Mouse (Mus musculus) embryonic fibroblast, embryonic 13.5 days (primary cell): ENCODE results near the gene Ypel5. TPM values are rescaled to one million over a fixed set of nuclear protein-coding genes. Genes with fewer than 3 reads are reported as not detected.

Source experiments
- H3K27ac ChIP-seq: 2 replicates; pipeline ENCODE4 v1.5.1; 2012; ENCODE audit warnings: low read length, control low read depth, inconsistent platforms; ENCODE audit not compliant: insufficient read depth
- H3K4me1 ChIP-seq: 2 replicates; pipeline ENCODE4 v1.6.1; 2011; ENCODE audit warnings: low read length; ENCODE audit not compliant: control insufficient read depth, insufficient read depth
- H3K4me3 ChIP-seq: 2 replicates; pipeline ENCODE4 v1.5.1; 2011; ENCODE audit warnings: mild to moderate bottlenecking, control low read depth, low read length; ENCODE audit not compliant: insufficient read depth
- CTCF ChIP-seq: IDR thresholded peaks from 2 replicates; pipeline ENCODE4 v1.5.1; 2011; ENCODE audit warnings: mild to moderate bottlenecking, control low read depth, low read length, moderate library complexity, borderline replicate concordance; ENCODE audit not compliant: insufficient read depth
- POLR2A ChIP-seq: IDR thresholded peaks from 2 replicates; pipeline ENCODE4 v1.6.1; 2011; ENCODE audit warnings: low read depth, mild to moderate bottlenecking, control low read depth, low read length, moderate library complexity
- polyA plus RNA-seq: library from polyadenylated mRNA; stranded (reverse); fragments of >200 nt; gene quantifications from 2 replicates; pipeline ENCODE4 v1.2.4, GENCODE M21; 2011; ENCODE audit warnings: low read depth; ENCODE audit not compliant: missing spikeins, insufficient read length

Ypel5 gene
- polyA plus RNA-seq, 1 experiment = 61.7 TPM

DNA sequence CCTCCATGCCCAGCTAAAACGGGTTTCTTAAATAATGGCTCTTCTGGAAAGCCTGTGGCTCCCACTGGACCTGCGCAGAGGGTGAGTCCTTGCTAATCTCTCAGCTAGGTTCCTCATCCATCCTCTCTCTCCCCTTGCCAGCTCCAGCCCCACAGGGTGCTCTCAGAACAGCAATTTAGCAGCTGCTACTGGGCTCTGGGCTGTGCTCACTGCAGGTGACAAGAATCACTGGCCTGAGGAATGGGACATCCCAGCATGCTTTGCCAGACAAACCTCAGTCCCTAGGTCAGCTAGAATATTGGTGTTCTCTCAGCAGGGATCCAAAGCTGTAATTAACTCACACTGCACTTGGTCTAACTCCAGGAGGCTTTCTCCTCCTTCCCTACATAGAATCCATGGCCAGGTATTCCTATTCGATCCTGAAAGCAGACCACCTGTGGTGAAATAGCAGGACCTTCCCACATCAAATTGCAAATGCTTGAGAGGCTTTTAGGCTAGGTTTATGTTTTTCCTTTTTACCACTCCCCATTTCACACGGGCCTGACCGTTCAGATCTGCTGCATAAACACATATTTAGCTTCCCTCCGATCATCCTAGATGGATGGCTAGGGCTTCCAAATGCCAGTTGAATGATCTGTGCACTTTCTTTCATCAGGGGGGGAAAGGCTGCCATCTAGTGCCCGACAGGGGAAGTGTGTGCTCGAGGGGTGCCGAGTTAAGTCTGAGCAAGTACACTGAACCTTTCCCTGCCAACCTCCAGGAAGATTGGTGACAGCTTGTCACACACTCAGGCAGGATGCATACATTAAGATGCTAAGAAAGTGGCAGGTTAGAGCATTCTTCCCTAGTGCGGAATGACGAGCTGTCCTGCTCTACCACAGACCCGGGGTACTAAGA lies 22.6 kb upstream of the Ypel5 start:
- TF ChIP-seq CTCF = peak; percentile 81; the same call in 1 of the 2 replicates
- no peak for TF ChIP-seq POLR2A
- Histone ChIP-seq H3K4me3 (no peak overlapping the region), H3K27ac (no peak overlapping the region), H3K4me1 (no peaks in the 10 kb centered on the region)

DNA sequence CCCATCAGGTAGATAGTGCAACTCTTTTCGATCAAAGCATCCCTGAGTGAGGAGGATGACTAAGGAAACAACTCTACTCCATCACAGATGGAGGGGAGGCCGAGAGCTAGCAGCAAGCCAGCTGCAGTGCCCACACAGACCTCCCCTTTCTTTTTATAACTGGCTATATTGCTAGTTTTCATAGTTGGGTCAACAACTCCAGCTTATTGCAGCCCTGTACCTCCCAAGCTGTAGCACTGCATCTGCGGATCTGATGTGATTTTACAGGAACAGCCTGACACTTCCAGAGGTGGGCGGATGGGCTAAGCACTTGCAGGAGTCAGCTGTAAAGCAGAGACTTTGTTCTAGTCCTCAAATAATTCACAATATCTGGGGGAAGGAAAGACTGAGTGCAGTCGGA lies 18.7 kb upstream of the Ypel5 start:
- TF ChIP-seq POLR2A (no peak), CTCF (no peak)
- no peak overlapping the region for H3K4me3 ChIP-seq
- no peak overlapping the region for H3K27ac ChIP-seq
- H3K4me1 ChIP-seq = no peaks in the 10 kb centered on the region

DNA sequence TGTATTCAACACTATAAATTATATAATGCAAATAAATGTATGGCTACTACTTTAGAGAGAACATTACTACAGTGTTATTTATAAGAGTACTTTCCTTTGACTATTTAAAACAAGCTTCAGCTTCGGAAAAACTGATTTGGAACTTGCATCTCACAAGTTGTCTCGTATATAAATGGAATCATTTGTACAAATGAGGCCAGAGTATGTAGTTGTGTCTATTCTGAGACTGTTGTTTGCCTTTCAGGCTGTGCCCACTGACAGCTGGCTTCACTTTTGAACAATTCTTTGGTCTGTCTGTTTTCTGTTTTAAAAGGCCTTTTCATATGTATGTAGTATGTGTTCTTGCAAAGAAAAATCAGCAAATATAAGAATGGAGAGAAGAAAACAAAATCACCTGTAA lies 16.5 kb upstream of the Ypel5 start:
- H3K27ac ChIP-seq = no peak overlapping the region
- H3K4me3 ChIP-seq = no peak overlapping the region
- H3K4me1 ChIP-seq = no peaks in the 10 kb centered on the region
- TF ChIP-seq CTCF (no peak), POLR2A (no peak)

DNA sequence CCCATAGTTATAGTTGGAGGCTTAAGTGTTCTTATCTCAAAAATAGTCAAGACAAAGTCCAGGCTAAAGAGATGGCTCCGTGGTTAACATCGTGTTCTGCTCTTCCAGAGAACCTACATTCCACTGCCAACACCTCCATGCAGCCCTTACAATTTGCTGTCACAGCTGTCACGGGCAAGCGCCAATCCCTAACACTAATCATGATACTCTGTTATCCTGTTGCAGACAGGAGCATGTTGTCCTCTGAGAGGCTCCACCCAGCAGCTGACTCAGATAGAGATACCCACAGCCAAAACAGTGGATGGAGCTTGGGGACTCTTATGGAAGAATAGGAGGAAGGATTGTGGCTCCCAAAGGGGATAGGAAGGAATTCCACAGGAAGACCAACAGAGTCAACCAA lies 15.8 kb upstream of the Ypel5 start:
- no peak overlapping the region for H3K27ac ChIP-seq
- H3K4me3 ChIP-seq = no peak overlapping the region
- no peaks in the 10 kb centered on the region for H3K4me1 ChIP-seq
- TF ChIP-seq CTCF = no peak
- no peak for TF ChIP-seq POLR2A

- TF ChIP-seq POLR2A = no peak
- Histone ChIP-seq H3K4me1 (peaks cover 4% of the 10 kb centered on the region; the same call in 1 of the 2 replicates), H3K27ac (no peak overlapping the region), H3K4me3 (no peak overlapping the region)
These were observed 14.3 kb upstream of the Ypel5 start for GRCm38 (mm10) chr17:72821923-72822322.

- Histone ChIP-seq H3K27ac (peak overlapping the region; percentile 65; the same call in 1 of the 2 replicates), H3K4me3 (no peak overlapping the region), H3K4me1 (peaks cover 13% of the 10 kb centered on the region; the same call in 1 of the 2 replicates)
- TF ChIP-seq POLR2A = no peak
- no peak for TF ChIP-seq CTCF
These were observed 9.2 kb upstream of the Ypel5 start for GRCm38 (mm10) chr17:72826916-72827534.

GRCm38 (mm10) chr17:72828027-72828678 lies 8.1 kb upstream of the Ypel5 start:
- no peak for TF ChIP-seq POLR2A
- TF ChIP-seq CTCF = no peak
- peaks cover 13% of the 10 kb centered on the region; the same call in 1 of the 2 replicates for H3K4me1 ChIP-seq
- no peak overlapping the region for H3K4me3 ChIP-seq
- H3K27ac ChIP-seq = peak overlapping the region; percentile 23

GRCm38 (mm10) chr17:72828687-72829086 lies 7.6 kb upstream of the Ypel5 start:
- Histone ChIP-seq H3K4me1 (peaks cover 13% of the 10 kb centered on the region; the same call in 1 of the 2 replicates), H3K4me3 (no peak overlapping the region), H3K27ac (peak overlapping the region; percentile 23)
- no peak for TF ChIP-seq CTCF
- TF ChIP-seq POLR2A = no peak

GRCm38 (mm10) chr17:72837140-72837712 lies 973 bp downstream of the Ypel5 start:
- Histone ChIP-seq H3K4me3 (peak overlapping the region; percentile 97), H3K27ac (peak overlapping the region; percentile 87), H3K4me1 (peaks cover 6% of the 10 kb centered on the region)
- TF ChIP-seq POLR2A (peak; percentile 84), CTCF (no peak)
